Mouse (Mus musculus): ENCODE results near the gene Nrxn3. TPM values are rescaled to one million over a fixed set of nuclear protein-coding genes. Genes with fewer than 3 reads are reported as not detected.

Gene Nrxn3
- polyA plus RNA-seq, 1 experiment from 2014 or later, result 99.5 TPM

DNA sequence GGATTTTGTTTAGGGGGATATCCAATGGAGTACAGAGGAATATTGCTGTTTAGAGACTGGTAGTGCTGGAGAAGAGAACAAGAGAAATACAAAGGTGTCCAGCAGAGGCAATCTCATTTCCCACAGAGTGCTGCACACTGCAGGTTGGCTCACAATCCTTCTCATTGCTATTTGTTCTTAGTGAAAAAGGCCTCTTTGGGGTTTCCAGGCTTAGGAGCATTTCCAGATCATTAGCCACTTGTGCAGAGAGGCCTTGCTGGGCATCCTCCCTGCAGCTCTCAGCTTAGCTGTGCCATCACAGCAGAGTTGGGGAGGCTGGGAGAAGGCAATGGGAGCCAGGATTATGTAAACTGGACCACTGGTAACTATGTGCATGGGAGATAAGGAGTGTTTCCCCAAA, 1260.7 kb downstream of the Nrxn3 start:
- Histone ChIP-seq H3K4me2 (replicated peaks) (no peak overlapping the region), H3K27ac (replicated peaks) (0 out of 2 replicates have a peak overlapping the region, but pooled peaks have one; percentile 35), H3K27me3 (no peaks in the 10 kb centered on the region), H3K9ac (replicated peaks) (no peak overlapping the region), H3K36me3 (no peaks in the 10 kb centered on the region), H3K9me3 (no peaks in the 10 kb centered on the region), H3K4me3 (no peak overlapping the region), H3K4me1 (peaks cover 10% of the 10 kb centered on the region; the same call in 1 of the 2 replicates)
- 0 out of 2 replicates have a peak, but pooled peaks have one; percentile 23 for ATAC-seq (replicated peaks)

- ATAC-seq (replicated peaks), result no peak
- Histone ChIP-seq H3K36me3 (no peaks in the 10 kb centered on the region), H3K27ac (replicated peaks) (no peak overlapping the region), H3K27me3 (no peaks in the 10 kb centered on the region), H3K4me2 (replicated peaks) (no peak overlapping the region), H3K9me3 (no peaks in the 10 kb centered on the region), H3K9ac (replicated peaks) (no peak overlapping the region), H3K4me1 (peaks cover 10% of the 10 kb centered on the region; the same call in 1 of the 2 replicates), H3K4me3 (no peak overlapping the region)
- WGBS, result 60% methylated on average over 6 of the region's 6 CpGs
Observed at GRCm38 (mm10) chr12:89986219-89986618, 1263.5 kb downstream of the Nrxn3 start.

- Histone ChIP-seq H3K27me3 (no peaks in the 10 kb centered on the region), H3K27ac (replicated peaks) (no peak overlapping the region), H3K4me3 (no peak overlapping the region), H3K9ac (replicated peaks) (no peak overlapping the region), H3K4me2 (replicated peaks) (no peak overlapping the region), H3K9me3 (no peaks in the 10 kb centered on the region), H3K36me3 (no peaks in the 10 kb centered on the region), H3K4me1 (no peaks in the 10 kb centered on the region)
- no peak for ATAC-seq (replicated peaks)
- WGBS, result 57% methylated on average over 5 of the region's 5 CpGs
Observed at GRCm38 (mm10) chr12:89993273-89993672, 1270.6 kb downstream of the Nrxn3 start.

- Histone ChIP-seq H3K9me3 (no peaks in the 10 kb centered on the region), H3K27me3 (no peaks in the 10 kb centered on the region), H3K4me3 (no peak overlapping the region), H3K9ac (replicated peaks) (no peak overlapping the region), H3K4me2 (replicated peaks) (no peak overlapping the region), H3K27ac (replicated peaks) (no peak overlapping the region), H3K36me3 (no peaks in the 10 kb centered on the region), H3K4me1 (no peaks in the 10 kb centered on the region)
- 86% methylated on average over 4 of the region's 4 CpGs for WGBS
- no peak for ATAC-seq (replicated peaks)
Observed at GRCm38 (mm10) chr12:89995392-89995791, 1272.7 kb downstream of the Nrxn3 start.

- Histone ChIP-seq H3K27me3 (no peaks in the 10 kb centered on the region), H3K4me1 (no peaks in the 10 kb centered on the region), H3K27ac (replicated peaks) (no peak overlapping the region), H3K4me3 (no peak overlapping the region), H3K36me3 (no peaks in the 10 kb centered on the region), H3K9me3 (no peaks in the 10 kb centered on the region), H3K4me2 (replicated peaks) (no peak overlapping the region), H3K9ac (replicated peaks) (no peak overlapping the region)
- no peak for ATAC-seq (replicated peaks)
- WGBS, result 34% methylated on average over 2 of the region's 2 CpGs
Observed at GRCm38 (mm10) chr12:90010280-90010679, 1287.6 kb downstream of the Nrxn3 start.

GRCm38 (mm10) chr12:90013958-90014357, 1291.3 kb downstream of the Nrxn3 start:
- Histone ChIP-seq H3K9ac (replicated peaks) (no peak overlapping the region), H3K4me3 (no peak overlapping the region), H3K4me1 (no peaks in the 10 kb centered on the region), H3K4me2 (replicated peaks) (no peak overlapping the region), H3K27me3 (no peaks in the 10 kb centered on the region), H3K36me3 (no peaks in the 10 kb centered on the region), H3K9me3 (no peaks in the 10 kb centered on the region), H3K27ac (replicated peaks) (no peak overlapping the region)
- WGBS, result 7% methylated on average over 2 of the region's 2 CpGs
- peak; percentile 66; the same call in 1 of the 2 replicates for ATAC-seq (replicated peaks)

- Histone ChIP-seq H3K27me3 (no peaks in the 10 kb centered on the region), H3K27ac (replicated peaks) (no peak overlapping the region), H3K4me2 (replicated peaks) (no peak overlapping the region), H3K36me3 (no peaks in the 10 kb centered on the region), H3K9me3 (no peaks in the 10 kb centered on the region), H3K9ac (replicated peaks) (no peak overlapping the region), H3K4me1 (no peaks in the 10 kb centered on the region), H3K4me3 (no peak overlapping the region)
- no peak for ATAC-seq (replicated peaks)
- 39% methylated on average over 3 of the region's 3 CpGs for WGBS
Observed at GRCm38 (mm10) chr12:90027023-90027422, 1304.3 kb downstream of the Nrxn3 start.

GRCm38 (mm10) chr12:90041038-90041437, 1318.4 kb downstream of the Nrxn3 start:
- Histone ChIP-seq H3K36me3 (no peaks in the 10 kb centered on the region), H3K9me3 (no peaks in the 10 kb centered on the region), H3K9ac (replicated peaks) (no peak overlapping the region), H3K27me3 (no peaks in the 10 kb centered on the region), H3K4me3 (no peak overlapping the region), H3K4me2 (replicated peaks) (no peak overlapping the region), H3K27ac (replicated peaks) (no peak overlapping the region), H3K4me1 (peaks cover 8% of the 10 kb centered on the region)
- no peak for ATAC-seq (replicated peaks)
- 74% methylated on average over 1 of the region's 1 CpGs for WGBS

DNA sequence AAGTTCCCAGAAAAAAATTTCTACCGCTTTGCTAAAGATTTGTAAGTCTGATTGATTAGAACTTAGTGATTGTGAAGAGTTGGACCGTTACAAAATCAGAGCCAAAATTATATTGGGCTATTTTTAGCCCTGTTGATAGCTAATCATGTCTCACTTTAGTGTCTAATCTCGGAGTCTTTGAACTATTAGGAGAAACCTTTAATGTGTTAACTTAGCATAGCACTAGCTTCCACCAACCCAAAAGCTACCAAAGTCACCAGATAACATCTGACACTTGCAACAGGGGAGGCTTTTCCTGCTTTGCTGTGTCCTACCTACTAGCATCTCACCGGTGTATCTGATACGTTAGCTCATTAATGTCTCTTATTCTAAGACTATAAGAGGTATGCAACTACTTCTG, 1333.6 kb downstream of the Nrxn3 start:
- no peak for ATAC-seq (replicated peaks)
- no peaks in the 10 kb centered on the region for H3K36me3 ChIP-seq
- H3K9ac ChIP-seq (replicated peaks), result no peak overlapping the region
- 88% methylated on average over 5 of the region's 5 CpGs for WGBS
- H3K4me2 ChIP-seq (replicated peaks), result no peak overlapping the region
- H3K27ac ChIP-seq (replicated peaks), result no peak overlapping the region
- H3K27me3 ChIP-seq, result no peaks in the 10 kb centered on the region
- H3K4me3 ChIP-seq, result no peak overlapping the region
- H3K9me3 ChIP-seq, result no peaks in the 10 kb centered on the region
- no peaks in the 10 kb centered on the region for H3K4me1 ChIP-seq

DNA sequence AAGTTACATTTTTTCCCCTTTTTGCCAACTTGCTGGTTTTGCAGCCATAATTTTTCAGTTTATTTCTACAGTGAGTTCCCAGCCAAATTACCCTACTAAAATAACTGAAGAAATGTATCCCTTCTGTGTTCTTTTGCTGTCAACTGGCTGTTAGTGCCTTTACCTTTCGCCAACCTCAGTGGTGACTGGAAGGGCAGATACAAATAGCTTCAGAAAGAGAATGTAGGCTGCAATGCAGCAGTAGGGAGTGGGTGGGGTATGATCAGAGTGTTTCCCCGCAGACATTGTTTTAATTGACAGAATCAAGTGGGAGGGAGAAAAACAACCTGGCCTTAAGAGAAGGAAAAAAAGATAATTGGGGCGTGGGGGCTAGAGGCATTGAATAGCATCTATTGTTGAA, 1337.1 kb downstream of the Nrxn3 start:
- H3K4me2 ChIP-seq (replicated peaks), result no peak overlapping the region
- no peaks in the 10 kb centered on the region for H3K36me3 ChIP-seq
- WGBS, result 75% methylated on average over 3 of the region's 3 CpGs
- H3K4me1 ChIP-seq, result 0 out of 2 replicates have a peak, but pooled peaks cover 9% of the 10 kb centered on the region
- H3K27ac ChIP-seq (replicated peaks), result no peak overlapping the region
- H3K4me3 ChIP-seq, result no peak overlapping the region
- no peak for ATAC-seq (replicated peaks)
- H3K27me3 ChIP-seq, result no peaks in the 10 kb centered on the region
- no peaks in the 10 kb centered on the region for H3K9me3 ChIP-seq
- H3K9ac ChIP-seq (replicated peaks), result no peak overlapping the region

GRCm38 (mm10) chr12:90061312-90061711, 1338.6 kb downstream of the Nrxn3 start:
- Histone ChIP-seq H3K4me3 (no peak overlapping the region), H3K27ac (replicated peaks) (no peak overlapping the region), H3K9me3 (no peaks in the 10 kb centered on the region), H3K36me3 (no peaks in the 10 kb centered on the region), H3K9ac (replicated peaks) (no peak overlapping the region), H3K4me2 (replicated peaks) (no peak overlapping the region), H3K27me3 (no peaks in the 10 kb centered on the region), H3K4me1 (0 out of 2 replicates have a peak, but pooled peaks cover 9% of the 10 kb centered on the region)
- WGBS, result 52% methylated on average over 3 of the region's 3 CpGs
- ATAC-seq (replicated peaks), result no peak; the same call in 1 of the 2 replicates

DNA sequence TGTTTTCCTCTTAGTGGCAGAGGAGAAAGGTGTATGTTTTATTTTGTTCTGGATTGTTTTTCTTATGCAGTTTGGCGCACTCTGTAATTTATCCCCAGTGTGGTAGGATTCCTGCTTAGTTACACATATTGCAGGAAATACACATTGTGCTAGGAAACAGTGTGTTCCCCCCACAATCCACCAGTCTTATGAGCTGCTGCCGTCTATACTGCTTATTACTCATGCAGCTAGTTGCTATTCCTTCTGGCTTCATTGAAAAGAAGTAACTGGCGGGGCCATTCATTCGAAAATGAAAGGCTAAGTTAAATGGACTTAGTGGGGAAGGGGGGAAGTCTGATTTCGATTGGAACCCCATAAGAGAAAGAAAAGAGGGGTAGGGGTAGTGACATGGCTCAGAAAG, 1339.5 kb downstream of the Nrxn3 start:
- Histone ChIP-seq H3K4me2 (replicated peaks) (no peak overlapping the region), H3K27me3 (no peaks in the 10 kb centered on the region), H3K36me3 (no peaks in the 10 kb centered on the region), H3K9me3 (no peaks in the 10 kb centered on the region), H3K4me1 (0 out of 2 replicates have a peak, but pooled peaks cover 9% of the 10 kb centered on the region), H3K4me3 (no peak overlapping the region), H3K27ac (replicated peaks) (no peak overlapping the region), H3K9ac (replicated peaks) (no peak overlapping the region)
- ATAC-seq (replicated peaks), result peak; percentile 63; the same call in 1 of the 2 replicates
- 22% methylated on average over 5 of the region's 5 CpGs for WGBS

- Histone ChIP-seq H3K36me3 (no peaks in the 10 kb centered on the region), H3K9ac (replicated peaks) (no peak overlapping the region), H3K27ac (replicated peaks) (no peak overlapping the region), H3K9me3 (no peaks in the 10 kb centered on the region), H3K4me1 (0 out of 2 replicates have a peak, but pooled peaks cover 9% of the 10 kb centered on the region), H3K4me2 (replicated peaks) (no peak overlapping the region), H3K4me3 (no peak overlapping the region), H3K27me3 (no peaks in the 10 kb centered on the region)
- 56% methylated on average over 2 of the region's 2 CpGs for WGBS
- no peak for ATAC-seq (replicated peaks)
Observed at GRCm38 (mm10) chr12:90063443-90063842, 1340.8 kb downstream of the Nrxn3 start.

Data from forebrain, embryonic 15.5 days (tissue).